Mouse (Mus musculus) heart, postnatal 25 days (tissue): ENCODE data around the gene Prdx1. TPM values are rescaled to one million over a fixed set of nuclear protein-coding genes. Genes with fewer than 3 reads are reported as not detected.
"Not testable (repeated sequence)": the region's sequence is repeated elsewhere in the genome, so short reads cannot be mapped to it uniquely, and the experiment has no call there.

Experiments used
- DNase-seq: peaks from one replicate; pipeline ENCODE4 v3.0.0; 2022; ENCODE audit warnings: low spot score
- intact Hi-C: fragments of 180-260 bp; cut with DNase I; formaldehyde crosslinking; loops from one replicate; pipeline ENCODE4 v1.15.1; 2025
- total RNA-seq, 2 experiments: library from RNA; stranded (reverse); gene quantifications; 2 replicates each; pipeline ENCODE4 v1.2.3; 2021

Prdx1 gene
- total RNA-seq, 2 experiments from 2014 or later, result 429 to 473 TPM

GRCm38 (mm10) chr4:116674761-116675160 lies 10.6 kb upstream of the Prdx1 start:
- DNase-seq, intact Hi-C loops: not testable (repeated sequence)

- DNase-seq, result no peak
- intact Hi-C loops, result no loop called here
Measured at GRCm38 (mm10) chr4:116676027-116676426, 9.3 kb upstream of the Prdx1 start.

GRCm38 (mm10) chr4:116677808-116678207 lies 7.5 kb upstream of the Prdx1 start:
- no peak for DNase-seq
- intact Hi-C loops, result no loop called here

GRCm38 (mm10) chr4:116679141-116679540 lies 6.2 kb upstream of the Prdx1 start:
- intact Hi-C loops, result no loop called here
- DNase-seq, result no peak

GRCm38 (mm10) chr4:116680521-116680920 lies 4.8 kb upstream of the Prdx1 start:
- DNase-seq, intact Hi-C loops: not testable (repeated sequence)

GRCm38 (mm10) chr4:116683957-116684356 lies 1.4 kb upstream of the Prdx1 start:
- intact Hi-C loops, result no loop called here
- DNase-seq, result no peak

GRCm38 (mm10) chr4:116684665-116685064 lies 679 bp upstream of the Prdx1 start:
- intact Hi-C loops, result loop anchor here (5.0 kb wide), 1 partner anchor 32 kb away; the partner anchor contains the start of gene Akr1a1
- DNase-seq, result no peak

GRCm38 (mm10) chr4:116687041-116687440 lies 1.7 kb downstream of the Prdx1 start:
- DNase-seq, result no peak
- intact Hi-C loops, result loop anchor here (5.0 kb wide), 1 partner anchor 35 kb away; the partner anchor contains the start of gene Akr1a1

- intact Hi-C loops, result loop anchor here (5.0 kb wide), 1 partner anchor 37 kb away; the partner anchor contains the start of gene Akr1a1
- DNase-seq, result no peak
Measured at GRCm38 (mm10) chr4:116689309-116689876, 4.0 kb downstream of the Prdx1 start.

- no peak for DNase-seq
- intact Hi-C loops, result no loop called here
Measured at GRCm38 (mm10) chr4:116692146-116692545, 6.8 kb downstream of the Prdx1 start.

- DNase-seq, result no peak
- intact Hi-C loops, result no loop called here
Measured at GRCm38 (mm10) chr4:116693785-116694184, 8.4 kb downstream of the Prdx1 start.

- DNase-seq, result no peak
- intact Hi-C loops, result no loop called here
Measured at GRCm38 (mm10) chr4:116698693-116699342, 13.5 kb downstream of the Prdx1 start.

GRCm38 (mm10) chr4:116700964-116701363 lies 15.6 kb downstream of the Prdx1 start:
- intact Hi-C loops, result loop anchor here (5.0 kb wide), 1 partner anchor 54 kb away; no protein-coding TSS in a partner anchor
- DNase-seq, result no peak

GRCm38 (mm10) chr4:116703804-116704203 lies 18.5 kb downstream of the Prdx1 start:
- no peak for DNase-seq
- intact Hi-C loops, result loop anchor here (5.0 kb wide), 1 partner anchor 57 kb away; no protein-coding TSS in a partner anchor

- intact Hi-C loops, result no loop called here
- DNase-seq, result no peak
Measured at GRCm38 (mm10) chr4:116707666-116708065, 22.3 kb downstream of the Prdx1 start.

- intact Hi-C loops, result no loop called here
- peak; percentile 87 for DNase-seq
Measured at GRCm38 (mm10) chr4:116708201-116708764, 22.9 kb downstream of the Prdx1 start, which contains the start of the genes Mmachc and Ccdc163. Gene Mmachc, minus strand, starts transcription at chr4:116708406. Gene Ccdc163, plus strand, starts transcription at chr4:116708509.

GRCm38 (mm10) chr4:116708791-116709390 lies 23.5 kb downstream of the Prdx1 start:
- DNase-seq, result no peak
- intact Hi-C loops, result no loop called here

GRCm38 (mm10) chr4:116710154-116710553 lies 24.8 kb downstream of the Prdx1 start:
- DNase-seq, result no peak
- intact Hi-C loops, result no loop called here

- DNase-seq, result no peak
Measured at GRCm38 (mm10) chr4:116712536-116712935, 27.2 kb downstream of the Prdx1 start.

GRCm38 (mm10) chr4:116719396-116719795 lies 34.1 kb downstream of the Prdx1 start:
- intact Hi-C loops, result loop anchor here (1.0 kb wide), 2 partner anchors 70 to 272 kb away; no protein-coding TSS in a partner anchor
- DNase-seq, result peak; percentile 10

More at GRCm38 (mm10) chr4:116712536-116712935, 27.2 kb downstream of the Prdx1 start:
- intact Hi-C loops, result no loop called here
